Mouse (Mus musculus) spleen, postnatal 10 days (tissue): ENCODE measurements at regions not wholly inside any gene's neighbourhood (a gene's known extent, or its start where the extent isn't known, plus 50 kb on each side); places are given as distances from the start of the nearest gene placed in this dataset.
"Not testable (repeated sequence)": the region's sequence is repeated elsewhere in the genome, so short reads cannot be mapped to it uniquely, and the experiment has no call there.

Experiments
- DNase-seq, 2 experiments: peaks; one replicate each; pipeline ENCODE4 v3.0.0; 2021 to 2022; ENCODE audit warnings: low spot score in 2 of 2

GRCm38 (mm10) chr5:25639187-25639586, 66.4 kb downstream of the Xrcc2 start:
- no peak for DNase-seq

DNA sequence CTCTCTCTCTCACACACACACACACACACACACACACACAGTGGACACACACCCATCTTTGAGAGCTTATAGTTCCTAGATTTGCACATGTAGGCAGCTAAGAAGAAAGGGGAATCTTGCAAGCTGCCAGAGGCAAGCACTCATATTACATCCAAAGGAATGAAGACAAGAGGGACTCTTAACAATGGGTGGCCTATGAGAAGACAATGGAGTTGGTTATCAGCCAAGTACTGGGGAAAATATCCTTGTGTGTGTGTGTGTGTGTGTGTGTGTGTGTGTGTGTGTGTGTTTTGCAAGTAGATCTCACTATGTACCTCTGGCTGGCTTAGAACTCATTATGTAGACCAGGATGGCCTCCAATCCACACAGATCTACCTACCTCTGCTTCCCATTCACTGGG, 67.5 kb downstream of the Xrcc2 start:
- DNase-seq: no peak

DNA sequence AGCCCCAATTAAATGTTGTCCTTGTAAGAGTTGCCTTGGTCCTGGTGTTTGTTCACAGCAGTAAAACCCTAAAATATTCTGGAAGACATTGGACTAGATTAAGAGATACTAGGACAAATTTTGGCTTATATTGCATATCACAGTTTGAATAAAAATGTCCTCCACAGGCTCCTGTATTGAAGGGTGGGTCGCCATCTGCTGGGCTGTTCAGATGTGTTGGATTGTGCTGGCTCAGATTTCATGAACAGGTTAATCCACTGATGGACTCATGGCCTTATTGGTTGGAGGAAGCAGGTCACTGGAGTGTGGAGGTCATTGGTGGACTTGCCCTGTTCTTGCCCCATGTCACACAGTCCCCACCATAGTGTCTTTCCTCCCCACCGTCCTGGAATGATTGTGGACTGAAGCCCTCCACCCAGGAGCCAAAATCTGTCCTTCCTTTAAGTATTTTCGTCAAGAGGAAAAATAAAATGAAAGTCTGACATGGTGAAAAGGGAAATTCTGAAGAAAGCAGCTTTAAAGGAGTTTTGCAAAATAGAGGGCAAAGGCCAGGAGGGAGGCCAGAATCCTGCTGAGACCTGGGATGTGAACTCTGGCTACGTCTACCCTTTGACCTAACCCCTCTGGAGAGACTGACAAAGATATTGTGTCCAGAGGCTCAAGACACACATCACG, 72.6 kb downstream of the Xrcc2 start:
- peak in 1 of 2 experiments; percentile 23 for DNase-seq

DNA sequence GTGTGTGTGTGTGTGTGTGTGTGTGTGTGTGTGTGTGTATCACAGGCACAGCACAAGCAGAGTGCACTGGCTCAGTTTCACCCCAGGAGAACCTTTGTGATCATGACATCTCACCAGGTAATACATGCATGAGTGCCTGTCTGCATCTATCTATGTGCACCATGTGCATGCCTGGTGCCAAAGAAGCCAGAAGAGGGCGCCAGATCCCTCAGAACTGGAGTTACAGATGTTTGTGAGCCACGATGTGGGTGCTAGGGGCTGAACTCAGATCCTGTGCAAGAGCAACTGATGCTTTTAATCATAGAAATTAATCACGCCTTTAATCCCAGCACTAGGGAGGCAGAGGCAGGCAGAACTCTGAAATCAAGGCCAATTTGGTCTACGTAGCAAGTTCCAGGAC, 75.9 kb downstream of the Xrcc2 start:
- DNase-seq: no peak

DNA sequence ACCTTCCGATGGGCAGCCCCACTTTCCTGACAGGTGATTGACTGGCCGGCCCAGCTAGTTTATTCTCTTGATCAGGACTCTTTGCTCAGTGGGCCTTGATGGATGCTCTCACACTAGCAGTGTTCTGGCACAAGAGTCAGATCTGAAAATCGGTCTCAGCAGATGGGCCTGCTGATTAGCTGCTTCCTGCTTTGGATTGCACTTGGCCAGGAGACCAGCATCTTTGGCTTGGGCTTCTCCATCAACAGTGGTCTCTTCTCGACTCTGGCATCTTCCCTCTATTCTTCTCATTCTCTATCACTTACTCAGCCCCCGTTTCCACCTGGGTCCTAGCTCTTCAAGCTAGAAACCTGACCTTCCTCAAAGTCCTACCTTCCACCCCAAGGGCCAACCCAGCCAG, 77.1 kb downstream of the Xrcc2 start:
- DNase-seq: no peak

GRCm38 (mm10) chr5:25627086-25627485, 78.5 kb downstream of the Xrcc2 start:
- no peak for DNase-seq

GRCm38 (mm10) chr5:25624029-25624428, 81.6 kb downstream of the Xrcc2 start:
- no peak for DNase-seq

GRCm38 (mm10) chr5:25619872-25620271, 85.8 kb downstream of the Xrcc2 start:
- DNase-seq: no peak

DNA sequence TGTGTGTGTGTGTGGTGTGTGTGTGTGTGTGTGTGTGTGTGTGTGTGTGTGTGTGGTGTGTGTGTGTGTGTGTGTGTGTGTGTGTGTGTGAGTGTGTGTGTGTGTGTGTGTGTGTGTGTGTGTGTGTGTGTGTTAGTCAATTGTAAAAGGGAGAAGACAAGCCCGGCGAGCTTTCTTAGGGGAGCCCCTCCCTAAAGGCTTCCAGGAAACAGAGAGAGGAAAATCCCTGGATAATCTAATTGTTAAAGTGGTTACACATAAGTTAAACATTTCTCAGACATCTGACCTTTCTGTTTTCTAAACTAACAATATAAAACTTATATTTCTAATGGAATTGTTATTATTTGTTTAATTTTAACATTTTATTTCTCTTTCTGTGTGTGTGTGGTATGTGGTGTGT, 86.3 kb downstream of the Xrcc2 start:
- DNase-seq: not testable (repeated sequence)

DNA sequence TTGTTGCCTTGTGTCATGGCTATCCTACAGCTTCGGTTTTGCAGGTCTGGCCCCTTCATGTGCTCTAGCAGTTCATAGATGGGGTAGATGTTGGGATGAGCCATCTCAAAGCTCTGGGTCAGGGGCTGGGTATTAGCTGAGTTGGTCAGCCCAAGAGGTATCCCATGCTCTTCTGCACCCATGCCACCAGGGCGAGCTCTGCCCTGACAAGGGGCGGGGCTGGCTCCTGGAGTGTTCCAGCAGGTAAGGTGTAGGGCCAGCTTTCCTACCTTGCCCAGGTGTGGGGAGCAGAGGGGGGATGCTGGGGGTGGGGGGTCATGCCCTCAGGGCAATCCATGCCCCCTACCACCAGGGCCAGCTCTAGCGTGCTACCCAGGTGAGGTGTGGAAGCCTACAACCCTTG, 91.0 kb downstream of the Xrcc2 start:
- no peak for DNase-seq

DNA sequence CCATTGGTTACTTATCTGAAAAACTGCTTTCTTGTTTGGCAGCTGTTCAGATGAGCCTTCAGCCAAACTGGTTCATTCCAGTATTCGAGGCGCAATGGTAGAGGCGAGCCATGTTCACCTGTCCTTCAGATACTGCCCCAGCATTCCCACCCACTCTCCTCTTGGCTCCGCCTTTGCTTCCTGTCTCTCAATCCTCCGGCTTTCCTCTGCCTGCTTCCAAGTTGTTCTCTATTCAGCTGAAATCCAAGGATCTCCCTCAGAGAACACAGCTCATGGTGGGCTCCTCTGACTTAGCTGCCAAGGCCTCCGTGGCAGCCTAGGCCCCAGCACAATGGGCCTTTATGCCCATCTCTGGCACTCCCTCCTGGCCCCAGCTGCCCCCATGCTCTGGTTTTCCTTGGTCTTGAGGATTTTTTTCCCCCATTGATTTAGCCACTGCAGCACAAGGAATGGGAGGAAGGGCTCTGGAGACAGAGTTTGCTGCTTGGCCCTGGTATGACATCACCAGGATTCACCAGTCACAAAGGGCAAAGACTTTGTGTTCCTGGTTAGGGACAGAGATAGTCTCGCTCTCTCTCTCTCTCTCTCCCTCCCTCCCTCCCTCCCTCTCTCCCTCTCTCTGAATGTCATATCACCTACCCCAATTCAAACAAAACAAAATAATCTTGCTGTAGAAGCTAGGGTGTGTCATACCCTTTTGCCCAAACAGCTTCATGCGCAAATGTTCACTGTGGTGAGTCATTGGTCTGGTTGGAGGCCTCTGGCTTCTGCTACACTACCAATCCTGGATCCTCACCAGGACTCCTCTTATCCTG, 91.6 kb downstream of the Xrcc2 start:
- DNase-seq: no peak

GRCm38 (mm10) chr5:25612036-25612705, 93.5 kb downstream of the Xrcc2 start:
- no peak for DNase-seq

- DNase-seq: no peak
Measured at GRCm38 (mm10) chr5:25609911-25610310, 94.0 kb downstream of the Cct8l1 start.

GRCm38 (mm10) chr5:25602123-25602522, 86.3 kb downstream of the Cct8l1 start:
- no peak for DNase-seq

GRCm38 (mm10) chr5:25599363-25599762, 83.5 kb downstream of the Cct8l1 start:
- no peak for DNase-seq

- DNase-seq: no peak
Measured at GRCm38 (mm10) chr5:25597786-25598185, 81.9 kb downstream of the Cct8l1 start.

GRCm38 (mm10) chr5:25591709-25592108, 75.8 kb downstream of the Cct8l1 start:
- no peak for DNase-seq
